Mouse (Mus musculus) ES-Bruce4 (cell line): ENCODE data around the gene Olfr904.
"Not testable (repeated sequence)": the region's sequence is repeated elsewhere in the genome, so short reads cannot be mapped to it uniquely, and the experiment has no call there.

ENCODE experiments used
- EP300 ChIP-seq: IDR thresholded peaks from 2 replicates; pipeline ENCODE4 v1.6.1; 2011; ENCODE audit warnings: low read depth, low read length; ENCODE audit not compliant: insufficient read depth
- POLR2A ChIP-seq: IDR thresholded peaks from one replicate; pipeline ENCODE4 v1.8.1; 2011; ENCODE audit warnings: low read length; ENCODE audit not compliant: insufficient read depth

DNA sequence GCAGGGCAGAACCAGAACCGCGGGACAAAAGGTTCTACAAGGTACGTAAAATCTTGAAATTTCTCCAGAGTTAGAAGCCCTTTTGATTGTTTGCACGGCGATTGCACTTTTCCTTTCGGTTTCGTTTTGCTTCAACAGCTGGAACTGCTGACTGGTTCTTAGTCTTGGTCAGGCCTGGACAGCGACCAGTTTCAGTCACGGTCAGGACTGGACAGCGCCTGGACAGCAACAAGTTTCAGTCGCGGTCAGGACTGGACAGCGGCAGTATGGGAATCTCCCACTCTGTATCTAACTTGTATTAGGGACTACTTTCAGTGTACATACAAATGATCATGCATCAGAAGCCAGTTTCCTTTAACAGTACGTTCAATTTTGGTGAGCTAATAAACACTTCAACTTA, 49.4 kb upstream of the Olfr904 start:
- TF ChIP-seq EP300, POLR2A: not testable (repeated sequence)
